Mouse (Mus musculus) limb, embryonic 14.5 days (tissue): ENCODE results near the gene Tmeff2. TPM values are rescaled to one million over a fixed set of nuclear protein-coding genes. Genes with fewer than 3 reads are reported as not detected.
A peak's percentile ranks its signal among the peaks of the same experiment; 100 is the strongest.

Experiments
- ATAC-seq: fragments of 200-750 bp; cut with Nextera tagmentation; 2 replicates; pipeline ENCODE4 v1.8.0; 2017; ENCODE audit warnings: low read depth, moderate number of reproducible peaks, moderate TSS enrichment; ENCODE audit not compliant: low FRiP score
- DNase-seq: peaks from one replicate; pipeline ENCODE4 v3.0.0-alpha.2; 2015; ENCODE audit warnings: low spot score
- H3K27ac ChIP-seq: fragments of 300-500 bp; sonication (generic); replicated peaks from 2 replicates; pipeline ENCODE4 v1.5.1; 2014; ENCODE audit warnings: low read depth, mild to moderate bottlenecking, low read length, moderate library complexity, mixed read lengths
- H3K27me3 ChIP-seq: fragments of 300-500 bp; sonication (generic); 2 replicates; pipeline ENCODE4 v1.6.1; 2014; ENCODE audit warnings: low read length, mixed read lengths; ENCODE audit not compliant: control insufficient read depth, insufficient read depth
- H3K36me3 ChIP-seq: fragments of 300-500 bp; sonication (generic); 2 replicates; pipeline ENCODE4 v1.6.1; 2014; ENCODE audit warnings: mild to moderate bottlenecking, low read length, moderate library complexity, mixed read lengths; ENCODE audit not compliant: control insufficient read depth, insufficient read depth
- H3K4me1 ChIP-seq: fragments of 300-500 bp; sonication (generic); 2 replicates; pipeline ENCODE4 v1.6.1; 2014; ENCODE audit warnings: antibody characterized with exemption, low read length, mixed read lengths; ENCODE audit not compliant: control insufficient read depth, insufficient read depth
- H3K4me2 ChIP-seq: fragments of 300-500 bp; sonication (generic); replicated peaks from 2 replicates; pipeline ENCODE4 v1.6.1; 2014; ENCODE audit warnings: low read depth, mild to moderate bottlenecking, low read length, moderate library complexity; ENCODE audit not compliant: severe bottlenecking
- H3K4me3 ChIP-seq: fragments of 300-500 bp; sonication (generic); replicated peaks from 2 replicates; pipeline ENCODE4 v1.5.1; 2014; ENCODE audit warnings: low read length
- H3K9ac ChIP-seq: fragments of 300-500 bp; sonication (generic); 2 replicates; pipeline ENCODE4 v1.6.1; 2014; ENCODE audit warnings: mild to moderate bottlenecking, low read depth, low read length, moderate library complexity; ENCODE audit not compliant: severe bottlenecking
- H3K9me3 ChIP-seq: fragments of 300-500 bp; sonication (generic); 2 replicates; pipeline ENCODE4 v1.6.1; 2016; ENCODE audit warnings: low read length; ENCODE audit not compliant: control insufficient read depth
- POLR2A ChIP-seq: fragments of 200-500 bp; IDR thresholded peaks from 2 replicates; pipeline ENCODE4 v1.8.0; 2012; ENCODE audit warnings: inconsistent platforms, mild to moderate bottlenecking, moderate library complexity, borderline replicate concordance; ENCODE audit not compliant: insufficient read depth, insufficient read length; ENCODE audit errors: extremely low read depth
- WGBS: fragments of 180-500 bp; shearing (Covaris S2); extraction: QIAGEN DNeasy Blood & Tissue Kit; methylation state at CpG from one replicate; pipeline ENCODE4 v1.1.7; 2014; 5-methylcytosine and 5-hydroxymethylcytosine counted together
- polyA plus RNA-seq, 2 experiments: library from polyadenylated mRNA; depleted of rRNA in 1 of 2; stranded (reverse) in 1 of 2; unstranded in 1 of 2; fragments of >200 nt; fragmentation: Nextera tagmentation in 1 of 2; extraction: Ambion mirVana in 1 of 2; gene quantifications; 2 replicates each; pipeline versions ENCODE4 v1.2.1 to v1.2.3; 2012 to 2014

The Tmeff2 gene
- polyA plus RNA-seq, 2 experiments = 18.0 to 23.3 TPM

GRCm38 (mm10) chr1:51106401-51106920, 206.0 kb downstream of the Tmeff2 start:
- 74% methylated on average over 4 of the region's 4 CpGs for WGBS
- no peak for TF ChIP-seq POLR2A
- ATAC-seq (no peak), DNase-seq (no peak)
- Histone ChIP-seq H3K4me2 (no peak overlapping the region), H3K9me3 (no peaks in the 10 kb centered on the region), H3K4me3 (no peak overlapping the region), H3K9ac (no peak overlapping the region), H3K27me3 (no peaks in the 10 kb centered on the region), H3K4me1 (no peaks in the 10 kb centered on the region), H3K36me3 (no peaks in the 10 kb centered on the region), H3K27ac (no peak overlapping the region)

GRCm38 (mm10) chr1:51107299-51107698, 206.9 kb downstream of the Tmeff2 start:
- no peak for TF ChIP-seq POLR2A
- no peaks in the 10 kb centered on the region for H3K4me1 ChIP-seq
- 64% methylated on average over 2 of the region's 2 CpGs for WGBS
- H3K27me3 ChIP-seq = no peaks in the 10 kb centered on the region
- H3K4me3 ChIP-seq = no peak overlapping the region
- H3K9ac ChIP-seq = no peak overlapping the region
- H3K27ac ChIP-seq = no peak overlapping the region
- DNase-seq (no peak), ATAC-seq (no peak)
- no peaks in the 10 kb centered on the region for H3K9me3 ChIP-seq
- no peak overlapping the region for H3K4me2 ChIP-seq
- H3K36me3 ChIP-seq = no peaks in the 10 kb centered on the region

GRCm38 (mm10) chr1:51114721-51115120, 214.3 kb downstream of the Tmeff2 start:
- H3K9ac ChIP-seq = no peak overlapping the region
- no peak overlapping the region for H3K4me3 ChIP-seq
- H3K36me3 ChIP-seq = no peaks in the 10 kb centered on the region
- no peak for TF ChIP-seq POLR2A
- WGBS = 90% methylated on average over 5 of the region's 5 CpGs
- no peaks in the 10 kb centered on the region for H3K9me3 ChIP-seq
- ATAC-seq (no peak), DNase-seq (no peak)
- no peak overlapping the region for H3K27ac ChIP-seq
- H3K27me3 ChIP-seq = no peaks in the 10 kb centered on the region
- no peaks in the 10 kb centered on the region for H3K4me1 ChIP-seq
- no peak overlapping the region for H3K4me2 ChIP-seq

- no peak for TF ChIP-seq POLR2A
- Histone ChIP-seq H3K36me3 (no peaks in the 10 kb centered on the region), H3K9ac (no peak overlapping the region), H3K9me3 (no peaks in the 10 kb centered on the region), H3K27me3 (no peaks in the 10 kb centered on the region), H3K4me3 (no peak overlapping the region), H3K4me1 (no peaks in the 10 kb centered on the region), H3K27ac (no peak overlapping the region), H3K4me2 (no peak overlapping the region)
- ATAC-seq (no peak), DNase-seq (no peak)
- WGBS = 91% methylated on average over 5 of the region's 5 CpGs
These were observed 215.3 kb downstream of the Tmeff2 start for GRCm38 (mm10) chr1:51115761-51116160.

GRCm38 (mm10) chr1:51117830-51118229, 217.4 kb downstream of the Tmeff2 start:
- ATAC-seq (no peak), DNase-seq (no peak)
- H3K27me3 ChIP-seq = no peaks in the 10 kb centered on the region
- no peaks in the 10 kb centered on the region for H3K9me3 ChIP-seq
- no peak overlapping the region for H3K4me3 ChIP-seq
- no peaks in the 10 kb centered on the region for H3K36me3 ChIP-seq
- H3K4me2 ChIP-seq = no peak overlapping the region
- H3K4me1 ChIP-seq = no peaks in the 10 kb centered on the region
- WGBS = 82% methylated on average over 2 of the region's 2 CpGs
- no peak overlapping the region for H3K27ac ChIP-seq
- H3K9ac ChIP-seq = no peak overlapping the region
- TF ChIP-seq POLR2A = no peak

DNA sequence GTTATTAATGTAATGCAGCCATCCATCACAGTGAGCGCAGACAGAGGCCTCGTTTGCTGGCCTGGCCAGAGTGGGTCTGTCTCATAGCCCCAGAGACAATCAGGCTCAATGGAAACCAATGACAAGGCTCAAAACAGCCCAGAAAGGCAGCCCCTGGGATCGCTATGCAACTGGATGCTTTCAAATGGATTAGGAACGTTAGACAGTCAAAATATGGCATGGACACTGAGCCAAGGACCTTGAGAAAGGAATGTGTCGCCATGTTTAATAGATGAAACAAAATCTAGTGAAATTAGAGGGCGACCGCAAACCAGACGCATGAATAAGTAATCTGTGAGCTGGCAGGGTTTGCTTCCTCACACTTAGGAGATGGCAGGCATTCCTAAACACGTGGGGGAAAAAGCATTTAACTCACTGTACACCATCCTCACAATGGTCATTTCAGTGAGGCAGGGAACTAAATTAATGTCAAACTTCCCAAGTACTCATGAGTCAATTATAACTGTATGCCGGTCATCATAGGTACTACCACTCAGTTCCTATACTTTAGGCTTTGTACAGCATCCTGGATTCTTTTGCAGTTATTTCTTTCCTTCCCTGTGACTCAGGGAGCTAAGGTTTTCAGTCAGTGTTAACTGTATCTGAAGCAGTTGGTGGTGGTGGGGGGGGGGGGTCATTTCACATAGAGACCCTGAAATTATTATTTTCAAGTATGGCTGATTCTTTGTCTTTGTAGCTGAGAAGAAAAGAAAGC, 225.4 kb downstream of the Tmeff2 start:
- H3K4me2 ChIP-seq = no peak overlapping the region
- no peaks in the 10 kb centered on the region for H3K27me3 ChIP-seq
- peak; percentile 7 for DNase-seq
- H3K9ac ChIP-seq = no peak overlapping the region
- no peaks in the 10 kb centered on the region for H3K9me3 ChIP-seq
- no peak for ATAC-seq
- H3K4me1 ChIP-seq = 0 out of 2 replicates have a peak, but pooled peaks cover 3% of the 10 kb centered on the region
- 52% methylated on average over 10 of the region's 10 CpGs for WGBS
- no peak overlapping the region for H3K27ac ChIP-seq
- TF ChIP-seq POLR2A = no peak
- no peaks in the 10 kb centered on the region for H3K36me3 ChIP-seq
- no peak overlapping the region for H3K4me3 ChIP-seq
